Mouse (Mus musculus): Measurements from ENCODE around the gene Nrarp. TPM values are rescaled to one million over a fixed set of nuclear protein-coding genes. Genes with fewer than 3 reads are reported as not detected.

The Nrarp gene
- polyA plus RNA-seq (2012; rRNA removed; ENCODE audit: low replicate concordance) = 16.7 and 31.4 TPM in 2 replicates

DNA sequence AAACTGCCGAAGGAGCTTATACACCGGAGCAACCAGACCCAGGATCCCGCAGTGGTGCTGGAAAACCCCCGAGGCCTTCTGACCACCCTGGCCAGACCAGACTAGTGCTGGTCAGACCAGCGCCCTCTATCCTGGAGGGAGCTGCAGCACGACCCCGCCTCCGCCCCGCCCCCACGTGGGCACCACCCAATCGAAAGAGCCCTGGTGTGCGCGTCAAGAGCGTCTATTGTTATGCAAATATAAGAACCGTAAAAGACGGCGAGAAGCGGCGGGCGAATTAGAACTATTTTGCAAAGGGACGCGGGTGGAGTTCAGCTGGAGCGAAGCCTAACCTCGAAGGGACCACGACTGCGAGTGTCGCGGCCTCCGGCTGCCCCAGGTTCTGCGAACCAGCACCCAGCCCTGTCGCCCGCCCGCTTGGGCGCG lies at the start of gene Nrarp:
Gene Nrarp (plus strand): TSS at position 281 of the 426 bp plus-strand sequence.

DNA sequence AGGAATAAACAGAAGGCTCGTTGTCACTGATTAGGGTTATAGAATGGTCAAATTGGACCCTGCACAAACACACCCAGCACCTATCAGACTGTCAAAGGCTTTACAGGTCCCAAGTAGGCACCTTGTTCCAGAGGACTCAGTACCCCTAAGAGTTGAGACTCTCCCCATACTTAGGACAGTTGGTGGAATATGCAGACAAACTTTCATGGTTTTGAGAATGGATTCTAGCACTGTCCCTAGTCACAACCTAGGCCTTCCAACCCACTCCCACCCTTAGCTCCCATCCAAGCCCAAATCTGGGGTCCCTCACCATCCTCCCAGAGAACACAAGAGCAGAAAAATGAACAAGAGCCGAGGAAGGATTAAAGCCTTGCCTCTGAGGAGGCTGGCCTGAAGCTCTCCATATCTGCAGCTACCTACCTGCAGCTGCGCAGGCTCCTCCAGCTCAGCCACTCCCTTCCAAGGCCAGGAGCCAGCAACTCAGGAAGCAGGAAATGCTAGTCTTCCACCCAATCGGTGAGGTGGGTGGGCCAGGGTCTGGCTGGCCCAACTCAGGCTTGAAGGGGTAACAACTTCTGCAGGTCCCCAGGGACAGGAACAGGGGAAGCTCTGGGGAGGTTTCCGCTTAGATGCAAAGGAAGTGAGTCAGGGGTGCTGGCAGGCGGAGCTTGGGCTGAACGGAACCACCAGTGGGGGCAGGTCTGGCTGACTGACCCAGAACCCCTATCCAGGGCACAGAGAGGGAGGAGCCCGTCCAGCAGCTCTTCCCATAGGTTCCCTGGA lies 15.8 kb downstream of the Nrarp start, which contains the start of gene Tor4a:
Gene Tor4a (minus strand): TSS at position 715 of the 783 bp plus-strand sequence.

DNA sequence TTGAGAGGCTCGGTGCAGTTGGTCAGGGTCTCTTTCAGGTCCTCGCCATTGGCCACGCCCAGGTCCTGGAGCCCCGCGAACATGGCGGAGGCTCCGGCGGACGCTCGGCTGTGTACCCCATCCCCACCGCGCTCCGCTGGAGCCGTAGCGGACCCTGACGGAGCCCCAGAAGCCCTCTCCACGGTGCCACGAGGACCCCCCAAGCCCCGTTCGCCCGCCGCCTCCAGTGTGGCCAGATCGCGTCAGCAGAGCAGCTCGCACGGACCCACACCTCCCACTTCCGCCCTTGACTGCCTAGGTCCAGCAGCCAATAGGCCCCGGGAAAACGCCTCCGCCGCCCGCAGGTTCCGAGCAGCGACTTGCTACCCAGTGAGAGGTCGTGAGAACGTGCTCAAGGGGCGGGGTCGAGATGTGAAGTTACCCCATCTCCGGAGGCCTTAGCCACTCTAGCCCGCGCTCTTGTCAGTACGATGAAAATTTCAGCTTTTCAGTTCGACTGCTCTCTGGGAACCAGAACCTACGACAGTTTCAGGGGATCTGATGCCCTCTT lies 30.6 kb downstream of the Nrarp start, which contains the start of gene Nelfb:
Gene Nelfb (minus strand): TSS at position 369 of the 550 bp plus-strand sequence.

DNA sequence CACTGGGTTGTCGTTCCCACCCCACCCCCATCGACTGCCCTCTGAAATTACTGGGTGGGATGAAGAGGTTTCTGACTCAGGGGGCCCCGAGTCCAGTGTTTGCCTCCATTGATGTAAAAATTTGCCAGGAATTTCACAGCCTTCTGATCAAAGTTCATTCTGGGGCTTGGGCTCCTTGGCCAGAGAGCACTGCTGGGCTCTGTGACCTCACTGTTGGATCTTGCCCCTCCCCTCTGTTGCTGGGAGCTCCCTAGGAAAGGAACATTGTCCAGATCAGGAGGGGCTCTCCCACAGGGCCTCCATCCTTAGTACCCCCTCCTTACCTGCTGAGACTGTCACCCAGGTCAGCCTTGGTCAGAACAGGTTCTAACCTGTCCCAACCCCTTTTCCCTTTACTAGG lies 33.9 kb downstream of the Nrarp start, which contains the start of gene Stpg3:
Gene Stpg3 (minus strand): TSS at position 194 of the 400 bp plus-strand sequence.

DNA sequence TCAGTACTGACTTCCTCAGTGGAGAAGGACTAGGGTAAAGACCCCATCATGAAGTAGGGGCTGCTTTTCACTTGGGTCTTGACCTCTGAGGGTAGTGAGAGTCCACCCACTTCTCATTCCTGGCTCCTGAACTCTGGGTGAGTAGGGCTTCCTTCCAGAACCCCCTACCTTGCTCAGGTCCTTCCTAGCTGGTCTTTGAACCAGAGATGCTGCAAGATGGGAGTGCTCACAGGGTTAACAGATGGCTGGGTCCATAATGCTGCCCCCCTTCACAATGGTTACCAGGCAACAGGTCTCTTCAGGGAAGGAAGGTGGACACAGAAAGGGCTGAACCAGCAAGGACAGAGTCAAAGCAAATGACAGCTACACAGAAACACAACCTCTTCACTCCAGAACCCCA lies 37.9 kb downstream of the Nrarp start, which contains the start of gene Fam166a:
Gene Fam166a (plus strand): TSS at position 301 of the 400 bp plus-strand sequence.

DNA sequence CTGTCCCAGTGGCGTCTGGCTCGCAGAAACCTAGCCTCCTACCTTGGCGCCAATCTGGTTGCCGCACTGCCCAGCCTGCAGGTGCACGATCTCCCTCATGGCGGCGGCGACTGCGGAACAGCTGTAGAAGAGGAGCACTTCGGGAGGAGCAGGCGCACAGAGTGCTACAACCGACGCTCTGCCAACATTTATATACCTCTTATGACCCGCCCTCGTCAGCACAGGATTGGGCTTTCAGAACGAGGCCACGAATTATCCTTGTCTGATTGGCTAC lies 43.9 kb downstream of the Nrarp start, which contains the start of gene Tubb4b:
Gene Tubb4b (minus strand): TSS at position 211 of the 274 bp plus-strand sequence.

Other genes starting within 250 kb of the Nrarp start
- gene Arrdc1, start 245.5 kb upstream of the Nrarp start, polyA plus RNA-seq (2012; rRNA removed; ENCODE audit: low replicate concordance) = 76.4 and 97.0 TPM in 2 replicates
- gene Zmynd19, start 231.0 kb upstream of the Nrarp start, polyA plus RNA-seq (2012; rRNA removed; ENCODE audit: low replicate concordance) = 9.1 and 16.2 TPM in 2 replicates
- 16.5 and 29.6 TPM in 2 replicates for gene Dph7, start 218.4 kb upstream of the Nrarp start, polyA plus RNA-seq (2012; rRNA removed; ENCODE audit: low replicate concordance)
- 49.5 and 66.0 TPM in 2 replicates for gene Mrpl41, start 205.7 kb upstream of the Nrarp start, polyA plus RNA-seq (2012; rRNA removed; ENCODE audit: low replicate concordance)
- 27.3 and 34.7 TPM in 2 replicates for gene Pnpla7, start 204.7 kb upstream of the Nrarp start, polyA plus RNA-seq (2012; rRNA removed; ENCODE audit: low replicate concordance)
- 128 and 234 TPM in 2 replicates for gene Nsmf, start 126.4 kb upstream of the Nrarp start, polyA plus RNA-seq (2012; rRNA removed; ENCODE audit: low replicate concordance)
- 0.13 and 3.8 TPM in 2 replicates for gene Entpd8, start 100.5 kb upstream of the Nrarp start, polyA plus RNA-seq (2012; rRNA removed; ENCODE audit: low replicate concordance)
- gene Noxa1, start 85.6 kb upstream of the Nrarp start, polyA plus RNA-seq (2012; rRNA removed; ENCODE audit: low replicate concordance) = 0.11 and 7.3 TPM in 2 replicates
- 17.9 and 43.8 TPM in 2 replicates for gene Tor4a, start 16.1 kb downstream of the Nrarp start, polyA plus RNA-seq (2012; rRNA removed; ENCODE audit: low replicate concordance)
- 75.1 and 111 TPM in 2 replicates for gene Nelfb, start 30.7 kb downstream of the Nrarp start, polyA plus RNA-seq (2012; rRNA removed; ENCODE audit: low replicate concordance)
- not detected in 2 replicates for gene Stpg3, start 33.9 kb downstream of the Nrarp start, polyA plus RNA-seq (2012; rRNA removed; ENCODE audit: low replicate concordance)
- 0.10 and 0.34 TPM in 2 replicates for gene Fam166a, start 38.0 kb downstream of the Nrarp start, polyA plus RNA-seq (2012; rRNA removed; ENCODE audit: low replicate concordance)
- 485 and 490 TPM in 2 replicates for gene Tubb4b, start 43.9 kb downstream of the Nrarp start, polyA plus RNA-seq (2012; rRNA removed; ENCODE audit: low replicate concordance)
- not detected in 2 replicates for gene Slc34a3, start 53.6 kb downstream of the Nrarp start, polyA plus RNA-seq (2012; rRNA removed; ENCODE audit: low replicate concordance)
- gene Rnf224, start 56.0 kb downstream of the Nrarp start, polyA plus RNA-seq (2012; rRNA removed; ENCODE audit: low replicate concordance) = 0.10 TPM in 1 of 2 replicates, not detected in the other
- gene Rnf208, start 61.5 kb downstream of the Nrarp start, polyA plus RNA-seq (2012; rRNA removed; ENCODE audit: low replicate concordance) = 1.3 and 10.6 TPM in 2 replicates
- gene Cysrt1, start 61.7 kb downstream of the Nrarp start, polyA plus RNA-seq (2012; rRNA removed; ENCODE audit: low replicate concordance) = 0.68 TPM in 1 of 2 replicates, not detected in the other
- 15.6 and 27.5 TPM in 2 replicates for gene AL732309.1, start 66.1 kb downstream of the Nrarp start, polyA plus RNA-seq (2012; rRNA removed; ENCODE audit: low replicate concordance)
- gene Tmem203, start 74.7 kb downstream of the Nrarp start, polyA plus RNA-seq (2012; rRNA removed; ENCODE audit: low replicate concordance) = 57.1 and 66.0 TPM in 2 replicates
- 11.4 and 33.2 TPM in 2 replicates for gene Tprn, start 81.9 kb downstream of the Nrarp start, polyA plus RNA-seq (2012; rRNA removed; ENCODE audit: low replicate concordance)
- 49.0 and 70.1 TPM in 2 replicates for gene Ssna1, start 91.7 kb downstream of the Nrarp start, polyA plus RNA-seq (2012; rRNA removed; ENCODE audit: low replicate concordance)
- gene Anapc2, start 91.7 kb downstream of the Nrarp start, polyA plus RNA-seq (2012; rRNA removed; ENCODE audit: low replicate concordance) = 155 and 178 TPM in 2 replicates
- gene Tmem210, start 107.4 kb downstream of the Nrarp start, polyA plus RNA-seq (2012; rRNA removed; ENCODE audit: low replicate concordance) = not detected in 2 replicates
- gene Lrrc26, start 109.2 kb downstream of the Nrarp start, polyA plus RNA-seq (2012; rRNA removed; ENCODE audit: low replicate concordance) = 0.13 and 4.6 TPM in 2 replicates
- 0.09 and 0.18 TPM in 2 replicates for gene Grin1, start 138.4 kb downstream of the Nrarp start, polyA plus RNA-seq (2012; rRNA removed; ENCODE audit: low replicate concordance)
- 16.3 and 40.9 TPM in 2 replicates for gene Man1b1, start 151.6 kb downstream of the Nrarp start, polyA plus RNA-seq (2012; rRNA removed; ENCODE audit: low replicate concordance)
- 61.1 and 76.0 TPM in 2 replicates for gene Dpp7, start 175.6 kb downstream of the Nrarp start, polyA plus RNA-seq (2012; rRNA removed; ENCODE audit: low replicate concordance)
- gene Uap1l1, start 184.9 kb downstream of the Nrarp start, polyA plus RNA-seq (2012; rRNA removed; ENCODE audit: low replicate concordance) = 24.0 and 65.2 TPM in 2 replicates
- 0.57 and 7.9 TPM in 2 replicates for gene Sapcd2, start 191.6 kb downstream of the Nrarp start, polyA plus RNA-seq (2012; rRNA removed; ENCODE audit: low replicate concordance)
- 78.1 and 108 TPM in 2 replicates for gene Entpd2, start 215.1 kb downstream of the Nrarp start, polyA plus RNA-seq (2012; rRNA removed; ENCODE audit: low replicate concordance)
- gene Npdc1, start 218.6 kb downstream of the Nrarp start, polyA plus RNA-seq (2012; rRNA removed; ENCODE audit: low replicate concordance) = 272 and 300 TPM in 2 replicates
- gene Fut7, start 242.5 kb downstream of the Nrarp start, polyA plus RNA-seq (2012; rRNA removed; ENCODE audit: low replicate concordance) = 0.62 and 0.96 TPM in 2 replicates
- gene Abca2, start 247.9 kb downstream of the Nrarp start, polyA plus RNA-seq (2012; rRNA removed; ENCODE audit: low replicate concordance) = 41.7 and 62.8 TPM in 2 replicates

Data from subcutaneous adipose tissue, adult 2 months (tissue).